Mouse (Mus musculus) olfactory bulb, adult 2 months (tissue): Measurements from ENCODE around the gene Hoxa13.

Experiments
- CTCF ChIP-seq: fragments of 200-500 bp; IDR thresholded peaks from 2 replicates; pipeline ENCODE4 v1.5.1; 2012; ENCODE audit warnings: low read depth, mild to moderate bottlenecking, low read length, moderate library complexity; ENCODE audit not compliant: insufficient read depth
- POLR2A ChIP-seq: fragments of 200-500 bp; IDR thresholded peaks from 2 replicates; pipeline ENCODE4 v1.6.1; 2012; ENCODE audit warnings: mild to moderate bottlenecking, low read depth, low read length, moderate library complexity; ENCODE audit not compliant: insufficient read depth

- TF ChIP-seq CTCF (no peak), POLR2A (no peak)
These were observed 52.4 kb downstream of the Hoxa13 start, which contains the start of gene Hoxa6 for GRCm38 (mm10) chr6:52208072-52208867.
